Mouse (Mus musculus): Measurements from ENCODE around the gene Abi1.

DNA sequence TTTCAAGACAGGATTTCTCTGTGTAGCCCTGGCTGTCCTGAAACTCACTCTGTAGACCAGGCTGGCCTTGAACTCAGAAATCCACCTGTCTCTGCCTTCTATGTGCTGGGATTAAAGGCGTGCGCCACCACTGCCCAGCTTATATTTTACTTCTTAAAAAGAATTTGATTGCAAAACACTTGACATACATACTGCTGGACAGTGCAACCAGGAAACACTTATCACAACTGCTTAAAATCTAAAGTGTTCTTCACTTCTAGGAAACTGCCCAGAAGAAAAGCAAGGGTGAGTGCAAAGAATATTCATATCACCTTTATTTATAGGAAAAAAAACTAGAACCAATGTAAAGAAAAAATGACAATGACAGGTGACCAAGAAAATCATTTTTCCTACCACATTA lies 42.0 kb downstream of the Abi1 start:
- TF ChIP-seq MYOD1 (IDR thresholded peaks at IDR 0.05; ENCODE audit: control insufficient read depth in 1 of 3, insufficient read length in 2 of 3, low read depth in 2 of 3) (no peak), MAX (IDR thresholded peaks at IDR 0.05; ENCODE audit: low read depth) (no peak), CEBPB (IDR thresholded peaks at IDR 0.05; ENCODE audit: insufficient read depth, poor library complexity, severe bottlenecking) (no peak), POLR2A (IDR thresholded peaks at IDR 0.05; ENCODE audit: insufficient read length, low read depth) (no peak), E2F4 (IDR thresholded peaks at IDR 0.05; ENCODE audit: insufficient read depth) (no peak), TCF12 (IDR thresholded peaks at IDR 0.05; ENCODE audit: insufficient read depth, poor library complexity, severe bottlenecking) (no peak), MYOG (IDR thresholded peaks at IDR 0.05; ENCODE audit: control insufficient read depth in 1 of 3, insufficient read depth in 1 of 3, insufficient read length in 2 of 3, low read depth in 2 of 3) (no peak), REST (IDR thresholded peaks at IDR 0.05; ENCODE audit: insufficient read depth, insufficient read length) (no peak)
